Mouse (Mus musculus) neural tube, embryonic 12.5 days (tissue): ENCODE data around the gene Zdhhc23. TPM values are rescaled to one million over a fixed set of nuclear protein-coding genes. Genes with fewer than 3 reads are reported as not detected.

Source experiments
- ATAC-seq: fragments of 200-750 bp; cut with Nextera tagmentation; 2 replicates; pipeline ENCODE4 v1.8.0; 2017; ENCODE audit warnings: low read depth, mild to moderate bottlenecking, moderate TSS enrichment, moderate library complexity; ENCODE audit not compliant: low FRiP score
- H3K27ac ChIP-seq: fragments of 300-500 bp; sonication (generic); 2 replicates; pipeline ENCODE4 v1.5.1; 2016
- H3K27me3 ChIP-seq: fragments of 300-500 bp; sonication (generic); replicated peaks from 2 replicates; pipeline ENCODE4 v1.6.1; 2016; ENCODE audit warnings: mild to moderate bottlenecking
- H3K36me3 ChIP-seq: fragments of 300-500 bp; sonication (generic); 2 replicates; pipeline ENCODE4 v1.6.1; 2016; ENCODE audit warnings: mild to moderate bottlenecking
- H3K4me1 ChIP-seq: fragments of 300-500 bp; sonication (generic); 2 replicates; pipeline ENCODE4 v1.6.1; 2016
- H3K4me2 ChIP-seq: fragments of 300-500 bp; sonication (generic); replicated peaks from 2 replicates; pipeline ENCODE4 v1.6.1; 2016; ENCODE audit warnings: mild to moderate bottlenecking
- H3K4me3 ChIP-seq: fragments of 300-500 bp; sonication (generic); 2 replicates; pipeline ENCODE4 v1.5.1; 2016
- H3K9ac ChIP-seq: fragments of 300-500 bp; sonication (generic); 2 replicates; pipeline ENCODE4 v1.6.1; 2016; ENCODE audit warnings: mild to moderate bottlenecking
- H3K9me3 ChIP-seq: fragments of 300-500 bp; sonication (generic); 2 replicates; pipeline ENCODE4 v1.6.1; 2016; ENCODE audit warnings: mild to moderate bottlenecking
- WGBS: fragments of 180-500 bp; shearing (Covaris S2); methylation state at CpG from one replicate; pipeline ENCODE4 v1.1.7; 2016; 5-methylcytosine and 5-hydroxymethylcytosine counted together
- microRNA-seq: library from miRNA; unstranded; fragments of <30 nt; microRNA quantifications from one replicate; pipeline ENCODE4, GENCODE M21; 2017
- polyA plus RNA-seq: library from polyadenylated mRNA; unstranded; fragments of >200 nt; fragmentation: Nextera tagmentation; extraction: Ambion mirVana; gene quantifications from 2 replicates; pipeline ENCODE4 v1.2.1, GENCODE M21; 2016

Zdhhc23 gene
- polyA plus RNA-seq, 1 experiment from 2014 or later: 0.91 TPM

DNA sequence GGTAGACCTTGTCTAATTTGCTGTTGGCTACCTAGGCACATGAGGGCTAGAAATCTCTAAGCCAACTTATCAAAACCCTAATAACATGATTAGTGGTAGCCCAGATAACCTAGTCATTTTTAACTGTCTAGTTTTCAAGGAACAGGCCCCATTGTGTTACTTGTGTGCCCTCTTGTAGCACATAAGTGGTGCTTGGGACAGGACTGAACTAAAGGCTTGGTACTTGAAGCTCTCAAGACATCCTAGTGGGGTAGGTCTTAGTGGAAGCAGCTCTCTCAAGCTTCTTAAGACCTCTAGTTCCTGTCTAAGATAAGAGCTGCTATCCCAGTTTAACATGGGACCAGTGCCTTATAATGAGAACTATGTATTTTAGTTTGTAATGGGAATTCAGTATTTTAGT, 49.0 kb downstream of the Zdhhc23 start:
- Histone ChIP-seq H3K4me2 (no peak overlapping the region), H3K9ac (no peak overlapping the region), H3K27ac (no peak overlapping the region), H3K36me3 (no peaks in the 10 kb centered on the region), H3K4me3 (no peak overlapping the region), H3K4me1 (no peaks in the 10 kb centered on the region), H3K27me3 (no peaks in the 10 kb centered on the region), H3K9me3 (no peaks in the 10 kb centered on the region)
- no peak for ATAC-seq

DNA sequence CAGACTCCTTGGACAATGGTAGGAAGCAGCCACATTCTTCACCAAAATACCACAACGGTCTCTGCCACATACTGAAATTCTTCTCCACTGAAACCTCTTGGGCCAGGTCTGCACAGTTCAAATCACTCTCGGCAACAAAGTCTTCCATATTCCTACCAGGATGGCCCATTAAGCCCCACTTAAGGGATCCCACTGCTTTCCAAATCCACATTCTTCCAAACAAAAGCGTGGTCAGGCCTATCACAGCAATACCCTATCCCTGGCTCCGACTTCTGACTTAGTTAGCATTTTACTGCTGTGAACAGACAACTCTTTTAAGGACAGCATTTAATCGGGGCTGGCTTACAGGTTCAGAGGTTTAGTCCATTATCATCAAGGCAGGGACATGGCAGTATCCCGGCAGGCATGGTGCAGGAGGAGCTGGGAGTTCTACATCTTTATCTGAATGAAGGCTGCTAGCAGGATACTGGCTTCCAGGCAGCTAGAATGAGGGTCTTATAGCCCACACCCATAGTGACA, 53.2 kb downstream of the Zdhhc23 start, which contains the start of gene Qtrt2:
Gene Qtrt2 (minus strand): TSS at position 469 of the 519 bp plus-strand sequence.
- no peak within 1 kb of the TSS for H3K9ac ChIP-seq
- ATAC-seq: no peak
- H3K9me3 ChIP-seq: no peaks in the 10 kb centered on the region
- no peak within 1 kb of the TSS for H3K4me2 ChIP-seq
- no peaks in the 10 kb centered on the region for H3K27me3 ChIP-seq
- WGBS: 46% methylated on average over 6 of the region's 6 CpGs
- H3K4me3 ChIP-seq: no peak within 1 kb of the TSS
- no peaks in the 10 kb centered on the region for H3K36me3 ChIP-seq
- H3K27ac ChIP-seq: no peak within 1 kb of the TSS
- no peaks in the 10 kb centered on the region for H3K4me1 ChIP-seq

DNA sequence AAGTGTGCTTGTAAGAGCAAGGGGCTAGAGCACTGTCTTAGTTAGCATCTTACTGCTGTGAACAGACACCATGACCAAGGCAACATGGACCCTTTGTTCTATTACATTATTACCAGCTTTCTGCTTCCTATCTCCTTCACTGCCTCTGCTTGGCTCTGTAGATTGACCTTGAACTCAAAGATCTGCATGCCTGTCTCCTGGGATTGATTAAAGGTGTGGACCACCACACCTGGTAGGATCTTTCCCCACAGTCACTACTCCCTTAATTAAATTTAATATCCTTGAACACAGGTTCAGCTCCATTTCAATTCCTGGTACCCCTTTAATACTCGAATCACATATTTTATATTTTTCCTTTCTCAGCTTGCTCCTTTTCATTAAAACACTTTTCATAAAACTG, 53.7 kb downstream of the Zdhhc23 start:
- Histone ChIP-seq H3K4me3 (no peak overlapping the region), H3K9me3 (no peaks in the 10 kb centered on the region), H3K9ac (no peak overlapping the region), H3K36me3 (no peaks in the 10 kb centered on the region), H3K4me2 (no peak overlapping the region), H3K4me1 (no peaks in the 10 kb centered on the region), H3K27ac (no peak overlapping the region), H3K27me3 (no peaks in the 10 kb centered on the region)
- no peak for ATAC-seq
- 85% methylated on average over 1 of the region's 1 CpGs for WGBS

DNA sequence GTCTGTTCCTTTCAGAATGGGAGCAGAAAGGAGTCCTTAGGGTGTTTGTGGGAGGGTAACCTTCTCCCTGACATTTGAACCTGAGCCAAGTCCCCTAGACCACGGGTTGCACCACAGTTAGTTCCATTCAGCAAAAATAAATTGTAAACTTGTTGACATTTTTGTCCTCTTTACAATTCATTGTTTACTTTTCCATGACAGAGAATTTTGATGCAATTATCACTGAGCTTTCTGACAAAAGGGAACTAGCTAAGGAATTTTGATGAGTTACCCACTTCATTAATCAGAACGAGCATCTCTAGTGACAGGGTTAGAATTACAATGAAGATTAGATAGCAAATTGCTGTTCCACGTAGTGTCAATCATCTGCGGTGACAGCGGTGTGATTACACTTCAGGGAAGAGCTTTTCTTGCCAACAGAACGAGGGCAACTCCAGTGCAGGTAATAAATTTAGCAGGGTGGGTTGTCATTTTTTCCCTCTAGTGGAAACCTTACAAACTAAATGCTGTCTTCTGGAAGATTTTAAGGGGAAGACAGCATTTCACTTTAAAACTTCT, 54.5 kb downstream of the Zdhhc23 start:
- Histone ChIP-seq H3K9me3 (no peaks in the 10 kb centered on the region), H3K36me3 (no peaks in the 10 kb centered on the region), H3K27ac (no peak overlapping the region), H3K9ac (no peak overlapping the region), H3K4me3 (no peak overlapping the region), H3K27me3 (no peaks in the 10 kb centered on the region), H3K4me1 (no peaks in the 10 kb centered on the region), H3K4me2 (no peak overlapping the region)
- no peak for ATAC-seq
- 70% methylated on average over 6 of the region's 6 CpGs for WGBS

DNA sequence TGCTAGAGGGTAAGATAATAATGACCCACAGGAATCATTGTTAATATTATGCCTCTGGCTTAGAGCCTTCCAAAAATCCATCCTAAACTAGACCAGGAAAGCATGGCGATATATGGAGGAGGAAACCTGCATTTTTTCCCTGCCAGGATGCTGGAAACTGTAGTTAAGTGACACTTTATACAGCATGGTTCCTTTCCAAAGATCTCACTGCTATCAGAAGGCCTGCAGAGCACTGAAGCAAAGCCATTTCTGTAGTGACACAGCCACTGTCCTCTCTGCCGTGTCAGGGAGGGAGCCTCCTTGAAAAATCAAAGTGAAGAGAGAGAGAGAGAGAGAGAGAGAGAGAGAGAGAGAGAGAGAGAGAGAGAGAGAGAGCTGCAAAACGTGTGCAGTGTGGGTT, 57.0 kb downstream of the Zdhhc23 start:
- Histone ChIP-seq H3K4me1 (no peaks in the 10 kb centered on the region), H3K36me3 (no peaks in the 10 kb centered on the region), H3K9ac (no peak overlapping the region), H3K27ac (no peak overlapping the region), H3K4me2 (no peak overlapping the region), H3K27me3 (no peaks in the 10 kb centered on the region), H3K9me3 (no peaks in the 10 kb centered on the region), H3K4me3 (no peak overlapping the region)
- ATAC-seq: no peak
- WGBS: 68% methylated on average over 3 of the region's 3 CpGs

DNA sequence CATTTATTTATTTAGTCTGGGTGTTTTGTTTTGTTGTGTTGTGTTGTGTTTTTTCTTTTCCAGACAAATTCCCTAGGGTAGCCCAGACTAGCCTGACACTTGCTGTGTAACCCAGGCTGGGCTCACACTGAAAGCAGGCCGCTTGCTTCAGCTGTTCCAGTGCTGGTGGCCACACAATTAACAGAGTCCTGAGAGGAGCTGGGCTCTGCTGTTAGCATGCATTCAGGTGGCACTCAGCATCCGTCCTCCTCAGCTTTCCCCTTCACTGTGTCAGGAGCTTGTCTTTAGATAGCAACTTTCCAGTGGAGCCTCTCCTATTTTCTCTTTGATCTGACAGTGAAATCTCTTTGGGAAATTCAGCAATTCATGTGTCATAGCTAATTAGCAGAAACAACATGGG, 57.6 kb downstream of the Zdhhc23 start:
- Histone ChIP-seq H3K27me3 (no peaks in the 10 kb centered on the region), H3K36me3 (no peaks in the 10 kb centered on the region), H3K4me2 (no peak overlapping the region), H3K4me1 (no peaks in the 10 kb centered on the region), H3K4me3 (no peak overlapping the region), H3K9me3 (no peaks in the 10 kb centered on the region), H3K27ac (no peak overlapping the region), H3K9ac (no peak overlapping the region)
- WGBS: 80% methylated on average over 2 of the region's 2 CpGs
- no peak for ATAC-seq

DNA sequence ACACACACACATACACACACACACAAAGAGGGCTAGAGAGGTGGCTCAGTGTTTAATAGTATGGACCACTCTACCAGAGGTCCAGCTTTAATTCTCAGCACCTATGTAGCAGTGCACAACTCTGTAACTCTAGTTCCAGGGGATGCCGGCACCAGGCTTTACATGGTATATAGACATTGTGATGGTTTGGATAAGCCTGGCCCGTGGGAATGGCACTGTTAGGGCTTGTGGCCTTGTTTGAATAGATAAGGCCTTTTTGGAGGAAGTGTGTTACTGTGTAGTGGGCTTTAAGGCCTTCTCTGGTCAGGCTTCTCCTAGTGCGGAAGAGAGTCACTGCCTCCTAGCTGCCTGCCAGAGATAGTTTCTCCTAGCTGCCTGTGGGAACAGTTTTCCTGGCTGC, 60.7 kb downstream of the Zdhhc23 start:
- Histone ChIP-seq H3K27me3 (no peaks in the 10 kb centered on the region), H3K4me2 (no peak overlapping the region), H3K9ac (no peak overlapping the region), H3K36me3 (no peaks in the 10 kb centered on the region; the same call in 1 of the 2 replicates), H3K4me3 (no peak overlapping the region), H3K27ac (no peak overlapping the region), H3K9me3 (no peaks in the 10 kb centered on the region), H3K4me1 (no peaks in the 10 kb centered on the region)
- ATAC-seq: no peak
- WGBS: 89% methylated on average over 3 of the region's 3 CpGs

Small RNAs within 50 kb of the gene (microRNA-seq; reads per million reads assigned to microRNA genes)
- gene Mir3470b: not detected

Other genes starting within 250 kb of the Zdhhc23 start
- gene Drd3, start 225.8 kb downstream of the Zdhhc23 start, polyA plus RNA-seq: not detected in 2 replicates
- gene Ccdc191, start 90.0 kb downstream of the Zdhhc23 start, polyA plus RNA-seq: 11.3 and 14.1 TPM in 2 replicates
- 24.8 and 25.8 TPM in 2 replicates for gene Qtrt2, start 53.0 kb downstream of the Zdhhc23 start, polyA plus RNA-seq
- gene Gramd1c, start 83.6 kb upstream of the Zdhhc23 start, polyA plus RNA-seq: 2.0 and 3.4 TPM in 2 replicates
- 59.2 and 72.1 TPM in 2 replicates for gene Atp6v1a, start 159.9 kb upstream of the Zdhhc23 start, polyA plus RNA-seq
- gene Naa50, start 160.0 kb upstream of the Zdhhc23 start, polyA plus RNA-seq: 83.2 and 86.0 TPM in 2 replicates
- 3.3 and 3.7 TPM in 2 replicates for gene Usf3, start 193.5 kb upstream of the Zdhhc23 start, polyA plus RNA-seq